8 mouse cellular contexts compared by ENCODE assay signal in the genomic region with DNA sequence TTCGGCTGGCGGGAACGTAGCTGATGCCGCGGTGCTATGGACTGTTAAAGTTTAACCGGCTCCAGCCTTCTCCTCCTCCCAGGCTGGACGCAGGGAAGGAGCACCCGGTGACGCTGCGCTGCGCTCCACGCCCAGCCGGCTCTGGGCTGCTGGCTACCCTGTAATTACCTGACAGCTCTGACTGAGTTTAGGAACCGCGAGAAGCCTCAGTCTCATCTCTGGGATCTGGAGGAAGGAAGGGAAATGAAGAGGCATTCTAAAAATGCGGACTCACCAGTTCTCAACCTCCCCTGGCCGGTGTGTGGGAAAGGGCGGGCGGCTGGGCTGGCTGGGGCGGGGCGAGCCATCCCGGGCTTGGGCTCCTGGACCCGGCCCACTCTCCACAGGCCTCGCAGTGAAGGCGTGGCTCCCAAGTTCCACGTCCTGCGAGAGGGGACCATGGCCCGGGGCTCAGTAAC. TPM values are rescaled to one million over a fixed set of nuclear protein-coding genes. Genes with fewer than 3 reads are reported as not detected.
DNase-seq lines count a peak whose midpoint lies in the region; ATAC-seq lines count a peak whose summit lies in the region.

No protein-coding gene starts in this region.

- peaks cover 18% of the 10 kb centered on the region for H3K4me1 ChIP-seq in forebrain, embryonic 11.5 days (replicated peaks; ENCODE audit: control insufficient read depth, insufficient read depth, low read length)
- H3K4me1 ChIP-seq in limb, embryonic 11.5 days (ENCODE audit: control insufficient read depth, insufficient read depth, low read length), result peaks cover 9% of the 10 kb centered on the region
- peaks cover 44% of the 10 kb centered on the region for H3K4me1 ChIP-seq in midbrain, embryonic 13.5 days (replicated peaks)

- intact Hi-C loops in heart, postnatal 36 days (cut with DNase I), result no loop called here

- H3K9ac ChIP-seq in forebrain, embryonic 11.5 days (ENCODE audit: low read length), result no peak overlapping the region; the same call in 1 of the 2 replicates
- H3K9ac ChIP-seq in limb, embryonic 11.5 days (ENCODE audit: low read length), result peak overlapping the region; percentile 22; the same call in 1 of the 2 replicates
- H3K9ac ChIP-seq in midbrain, embryonic 13.5 days (replicated peaks), result peak overlapping the region; percentile 46; the same call in 1 of the 2 replicates

- ATAC-seq in forebrain, embryonic 11.5 days (replicated peaks; ENCODE audit: low FRiP score), result 0 out of 2 replicates have a peak, but pooled peaks have one; percentile 22
- no peak; the same call in 1 of the 2 replicates for ATAC-seq in limb, embryonic 11.5 days (ENCODE audit: insufficient number of reproducible peaks, low FRiP score, low TSS enrichment, low read depth)
- ATAC-seq in midbrain, embryonic 13.5 days, result peak; percentile 11

- no peak overlapping the region for H3K27ac ChIP-seq in forebrain, embryonic 11.5 days (ENCODE audit: low read depth, low read length)
- no peak overlapping the region for H3K27ac ChIP-seq in limb, embryonic 11.5 days (replicated peaks; ENCODE audit: low read depth, low read length)
- H3K27ac ChIP-seq in midbrain, embryonic 13.5 days, result 0 out of 2 replicates have a peak overlapping the region, but pooled peaks have one; percentile 35

- peaks cover 10% of the 10 kb centered on the region for H3K27me3 ChIP-seq in forebrain, embryonic 11.5 days (ENCODE audit: control insufficient read depth, insufficient read depth, low read length)
- peaks cover 13% of the 10 kb centered on the region for H3K27me3 ChIP-seq in limb, embryonic 11.5 days (ENCODE audit: control insufficient read depth, insufficient read depth, low read length)
- H3K27me3 ChIP-seq in midbrain, embryonic 13.5 days, result peaks cover 49% of the 10 kb centered on the region

- H3K36me3 ChIP-seq in forebrain, embryonic 11.5 days (ENCODE audit: control insufficient read depth, insufficient read depth, low read length), result no peaks in the 10 kb centered on the region
- H3K36me3 ChIP-seq in limb, embryonic 11.5 days (ENCODE audit: control insufficient read depth, insufficient read depth, low read length), result no peaks in the 10 kb centered on the region
- peaks cover 11% of the 10 kb centered on the region for H3K36me3 ChIP-seq in midbrain, embryonic 13.5 days

- WGBS in forebrain, embryonic 11.5 days, result under 1% methylated on average over 28 of the region's 28 CpGs
- WGBS in limb, embryonic 11.5 days, result 1% methylated on average over 28 of the region's 28 CpGs
- WGBS in midbrain, embryonic 13.5 days, result under 1% methylated on average over 27 of the region's 28 CpGs

- DNase-seq in cerebellum, postnatal 14 days, result peak; percentile 28
- no peak for DNase-seq in cerebellum, adult 11-12 months
- peak; percentile 75 for DNase-seq in forebrain, embryonic 11.5 days (ENCODE audit: low spot score)
- peak; percentile 59 to 63 for DNase-seq in heart, postnatal 36 days
- DNase-seq in limb, embryonic 11.5 days (ENCODE audit: low spot score), result peak; percentile 61
- DNase-seq in spleen, postnatal 10 days (ENCODE audit: low spot score in 2 of 2), result no peak
- DNase-seq in ovary, postnatal 10 days (ENCODE audit: low spot score), result no peak

- H3K9me3 ChIP-seq in forebrain, embryonic 11.5 days (ENCODE audit: control insufficient read depth, low read length), result no peaks in the 10 kb centered on the region
- H3K9me3 ChIP-seq in limb, embryonic 11.5 days (ENCODE audit: control insufficient read depth, low read length), result no peaks in the 10 kb centered on the region
- H3K9me3 ChIP-seq in midbrain, embryonic 13.5 days, result no peaks in the 10 kb centered on the region

- H3K4me3 ChIP-seq in forebrain, embryonic 11.5 days (ENCODE audit: low read depth, low read length), result peak overlapping the region; percentile 14; the same call in 1 of the 2 replicates
- H3K4me3 ChIP-seq in limb, embryonic 11.5 days (ENCODE audit: low read depth, low read length), result peak overlapping the region; percentile 17
- H3K4me3 ChIP-seq in midbrain, embryonic 13.5 days (replicated peaks), result peak overlapping the region; percentile 24

- H3K4me2 ChIP-seq in forebrain, embryonic 11.5 days (ENCODE audit: low read depth, low read length, severe bottlenecking), result peak overlapping the region; percentile 39
- peak overlapping the region; percentile 56 for H3K4me2 ChIP-seq in limb, embryonic 11.5 days (ENCODE audit: low read depth, severe bottlenecking)
- peak overlapping the region; percentile 56 for H3K4me2 ChIP-seq in midbrain, embryonic 13.5 days (replicated peaks)

RNA-seq across cellular contexts. Expression of gene Katnb1, which starts 56.7 kb away (rescaled TPM):
- 37.3 and 37.5 TPM in 2 replicates for polyA plus RNA-seq in forebrain, embryonic 11.5 days (2014; fragmentation: Nextera tagmentation; extraction: Ambion mirVana)
- total RNA-seq in heart, postnatal 36 days (2021), result 1 to 10 TPM; 7.2 to 7.5 TPM
- 23.6 and 31.7 TPM in 2 replicates for polyA plus RNA-seq in limb, embryonic 11.5 days (2014; fragmentation: Nextera tagmentation; extraction: Ambion mirVana)
- polyA plus RNA-seq in midbrain, embryonic 13.5 days (2015; fragmentation: Nextera tagmentation; extraction: Ambion mirVana), result 38.8 and 39.7 TPM in 2 replicates

Comparison
In these comparisons a context has a peak if more than half of its experiments do, and no peak if none do; other contexts are left out.
1. DNase-seq: peak in cerebellum, postnatal 14 days (2 of 2), forebrain, embryonic 11.5 days (single experiment), heart, postnatal 36 days (2 of 2) and limb, embryonic 11.5 days (single experiment); none in cerebellum, adult 11-12 months (single experiment), spleen, postnatal 10 days (0 of 2) and ovary, postnatal 10 days (single experiment).
2. Peak in every context shown above with its lines, with median percentiles within 50 percentile points of each other: H3K4me2 ChIP-seq and H3K4me3 ChIP-seq.